Mouse (Mus musculus): ENCODE measurements around the gene Cd79a.
"Not testable (repeated sequence)": the region's sequence is repeated elsewhere in the genome, so short reads cannot be mapped to it uniquely, and the experiment has no call there.

GRCm38 (mm10) chr7:24895749-24896148 lies 1.4 kb upstream of the Cd79a start:
- TF ChIP-seq CTCF (IDR thresholded peaks at IDR 0.05; ENCODE audit: low read depth, low read length); POLR2A (IDR thresholded peaks at IDR 0.05; ENCODE audit: insufficient read depth, low read length): not testable (repeated sequence)
